Mouse (Mus musculus) MEL (cell line): ENCODE measurements around the gene Sv2a. TPM values are rescaled to one million over a fixed set of nuclear protein-coding genes. Genes with fewer than 3 reads are reported as not detected.

ENCODE experiments used
- DNase-seq: peaks from one replicate; pipeline ENCODE4 v3.0.0; 2011; ENCODE audit warnings: low read depth, low spot score
- H3K27ac ChIP-seq: 2 replicates; pipeline ENCODE4 v1.5.1; 2012; ENCODE audit warnings: low read depth, mild to moderate bottlenecking, control low read depth, low read length, moderate library complexity; ENCODE audit not compliant: control insufficient read depth
- H3K27me3 ChIP-seq, 2 experiments: fragments of 150-350 bp in 1 of 2; sonication (generic) in 1 of 2; 2 replicates each; pipeline ENCODE4 v1.6.1; 2012; ENCODE audit warnings: low read length in 2 of 2, mild to moderate bottlenecking in 2 of 2, improper control_type of control experiment in 1 of 2, moderate library complexity in 1 of 2; ENCODE audit not compliant: insufficient read depth in 2 of 2, control insufficient read depth in 1 of 2
- H3K36me3 ChIP-seq, 2 experiments: 2 replicates each; pipeline ENCODE4 v1.6.1; 2012 to 2014; ENCODE audit warnings: low read length in 2 of 2, improper control_type of control experiment in 1 of 2, inconsistent platforms in 1 of 2, mild to moderate bottlenecking in 1 of 2; ENCODE audit not compliant: insufficient read depth in 2 of 2, control insufficient read depth in 1 of 2
- H3K4me1 ChIP-seq, 2 experiments: fragments of 150-350 bp in 1 of 2; sonication (generic) in 1 of 2; 2 replicates each; pipeline ENCODE4 v1.6.1; 2012; ENCODE audit warnings: low read length in 2 of 2, improper control_type of control experiment in 1 of 2, mild to moderate bottlenecking in 1 of 2; ENCODE audit not compliant: insufficient read depth in 2 of 2, control insufficient read depth in 1 of 2
- H3K4me3 ChIP-seq, 2 experiments: fragments of 150-350 bp in 1 of 2; sonication (generic) in 1 of 2; 2 replicates each; pipeline ENCODE4 v1.5.1; 2012; ENCODE audit warnings: low read depth in 2 of 2, low read length in 2 of 2, mild to moderate bottlenecking in 2 of 2, moderate library complexity in 2 of 2, control low read depth in 1 of 2, improper control_type of control experiment in 1 of 2; ENCODE audit not compliant: control insufficient read depth in 1 of 2, insufficient read depth in 1 of 2
- H3K79me2 ChIP-seq: 2 replicates; pipeline ENCODE4 v1.6.1; 2012; ENCODE audit warnings: mild to moderate bottlenecking, low read length, moderate library complexity; ENCODE audit not compliant: control insufficient read depth, poor library complexity, insufficient read depth
- H3K9ac ChIP-seq: 2 replicates; pipeline ENCODE4 v1.6.1; 2012; ENCODE audit warnings: low read depth, mild to moderate bottlenecking, control low read depth, low read length, moderate library complexity; ENCODE audit not compliant: control insufficient read depth, poor library complexity, severe bottlenecking
- H3K9me3 ChIP-seq: fragments of 150-350 bp; sonication (generic); replicated peaks from 2 replicates; pipeline ENCODE4 v1.6.1; 2012; ENCODE audit warnings: mild to moderate bottlenecking, low read length, improper control_type of control experiment, moderate library complexity; ENCODE audit not compliant: insufficient read depth
- CTCF ChIP-seq, 3 experiments: IDR thresholded peaks in 2 of 3; conservative IDR thresholded peaks in 1 of 3; 2 replicates each; pipeline ENCODE4 v1.5.1; 2011 to 2012; ENCODE audit warnings: low read length in 3 of 3, low read depth in 2 of 3, mild to moderate bottlenecking in 2 of 3, improper control_type of control experiment in 1 of 3, inconsistent platforms in 1 of 3, mixed read lengths in 1 of 3, moderate library complexity in 1 of 3; ENCODE audit not compliant: control insufficient read depth in 1 of 3, insufficient read depth in 1 of 3, poor library complexity in 1 of 3, severe bottlenecking in 1 of 3
- ELF1 ChIP-seq: IDR thresholded peaks from 2 replicates; pipeline ENCODE4 v1.6.1; 2014; ENCODE audit warnings: low read depth, mild to moderate bottlenecking, inconsistent platforms, low read length, improper control_type of control experiment, moderate library complexity
- EP300 ChIP-seq, 2 experiments: IDR thresholded peaks; 2 replicates each; pipeline ENCODE4 v1.6.1; 2011; ENCODE audit warnings: improper control_type of control experiment in 2 of 2, low read length in 2 of 2, low read depth in 1 of 2, mild to moderate bottlenecking in 1 of 2
- MXI1 ChIP-seq: IDR thresholded peaks from 2 replicates; pipeline ENCODE4 v1.6.1; 2011; ENCODE audit warnings: mild to moderate bottlenecking, low read depth, low read length, improper control_type of control experiment
- MYC ChIP-seq: IDR thresholded peaks from 2 replicates; pipeline ENCODE4 v1.6.1; 2011; ENCODE audit warnings: low read depth, mild to moderate bottlenecking, low read length, improper control_type of control experiment, moderate library complexity
- TAL1 ChIP-seq: IDR thresholded peaks from 2 replicates; pipeline ENCODE4 v1.6.1; 2012; ENCODE audit warnings: mild to moderate bottlenecking, inconsistent platforms, low read length, moderate library complexity, mixed read lengths
- TBP ChIP-seq: IDR thresholded peaks from 2 replicates; pipeline ENCODE4 v1.8.0; 2011; ENCODE audit warnings: low read depth, low read length, improper control_type of control experiment
- UBTF ChIP-seq: IDR thresholded peaks from 2 replicates; pipeline ENCODE4 v1.6.1; 2012; ENCODE audit warnings: low read depth, mild to moderate bottlenecking, inconsistent platforms, low read length, improper control_type of control experiment, moderate library complexity, borderline replicate concordance; ENCODE audit not compliant: insufficient read depth
- ZKSCAN1 ChIP-seq: IDR thresholded peaks from 2 replicates; pipeline ENCODE4 v1.6.1; 2012; ENCODE audit warnings: low read depth, mild to moderate bottlenecking, inconsistent platforms, low read length, improper control_type of control experiment, moderate library complexity
- polyA plus RNA-seq, 2 experiments: library from polyadenylated mRNA; stranded (reverse) in 1 of 2; unstranded in 1 of 2; fragments of >175 nt in 1 of 2; fragments of >200 nt in 1 of 2; gene quantifications; 2 replicates each; pipeline versions ENCODE4 v1.2.1 to v1.2.4; 2012; ENCODE audit warnings: low replicate concordance in 2 of 2, low read depth in 1 of 2; ENCODE audit not compliant: insufficient read length in 2 of 2, insufficient read depth in 1 of 2, missing spikeins in 1 of 2
- total RNA-seq: library from RNA; depleted of rRNA; stranded (reverse); fragments of 300-350 nt; gene quantifications from 2 replicates; pipeline ENCODE4 v1.2.3, GENCODE M21; 2012

The Sv2a gene
- total and polyA plus RNA-seq, 3 experiments: 0.77 to 3.3 TPM; not detected in 1

GRCm38 (mm10) chr3:96221640-96222038, 40.7 kb downstream of the Sv2a start:
- H3K9ac ChIP-seq: peak overlapping the region; percentile 74
- peaks cover 0 to 51% of the 10 kb centered on the region in 2 experiments; a peak in 2 of 4 replicates for H3K36me3 ChIP-seq
- peak overlapping the region; percentile 58 to 70 for H3K4me3 ChIP-seq
- H3K9me3 ChIP-seq: no peaks in the 10 kb centered on the region
- H3K4me1 ChIP-seq: peaks cover 8 to 38% of the 10 kb centered on the region in 2 experiments
- no peaks in the 10 kb centered on the region for H3K27me3 ChIP-seq
- H3K27ac ChIP-seq: peak overlapping the region; percentile 88
- DNase-seq: peak; percentile 86
- peaks cover 18% of the 10 kb centered on the region; the same call in 1 of the 2 replicates for H3K79me2 ChIP-seq
- TF ChIP-seq UBTF (peak; percentile 13; the same call in 1 of the 2 replicates), TBP (peak; percentile 33; the same call in 1 of the 2 replicates), MYC (no peak)
- TF ChIP-seq, all 39 proteins: peak for 2

DNA sequence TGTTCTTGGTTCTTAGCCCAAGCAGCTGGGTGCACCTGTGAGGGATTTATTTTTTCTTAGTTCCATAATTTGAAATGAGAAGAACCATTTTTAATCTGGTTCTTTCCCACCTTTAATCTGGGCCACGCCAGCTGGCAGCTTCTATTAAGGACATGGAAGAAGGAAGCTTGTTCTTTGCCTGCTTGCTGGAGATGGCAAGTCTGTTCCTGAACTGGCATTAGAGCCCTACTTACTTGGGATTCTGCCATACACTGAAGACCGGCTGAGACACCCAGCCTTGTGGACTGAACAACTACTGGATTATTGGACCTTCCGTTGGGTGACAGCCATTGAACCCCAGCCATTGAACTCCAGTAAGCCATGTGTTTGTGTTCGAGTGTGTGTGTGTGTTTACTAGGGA, 41.8 kb downstream of the Sv2a start:
- peak; percentile 58 for DNase-seq
- H3K9me3 ChIP-seq: no peaks in the 10 kb centered on the region
- peaks cover 8 to 44% of the 10 kb centered on the region in 2 experiments for H3K4me1 ChIP-seq
- H3K36me3 ChIP-seq: peaks cover 0 to 55% of the 10 kb centered on the region in 2 experiments; a peak in 2 of 4 replicates
- peak overlapping the region; percentile 74 for H3K9ac ChIP-seq
- 0 out of 2 replicates have a peak overlapping the region, but pooled peaks have one; percentile 7 for H3K27ac ChIP-seq
- no peaks in the 10 kb centered on the region for H3K27me3 ChIP-seq
- no peak for TF ChIP-seq CTCF (IDR thresholded peaks at IDR 0.05 in 2 of 3, conservative IDR thresholded peaks at IDR 0.05 in 1 of 3; ENCODE audit: control insufficient read depth in 1 of 3, insufficient read depth in 1 of 3, low read depth in 2 of 3, low read length in 3 of 3, poor library complexity in 1 of 3, severe bottlenecking in 1 of 3)
- no peak for TF ChIP-seq EP300 (IDR thresholded peaks at IDR 0.05; ENCODE audit: low read depth in 1 of 2, low read length in 2 of 2)
- no peak for TF ChIP-seq ZKSCAN1
- peak; percentile 35; the same call in 1 of the 2 replicates for TF ChIP-seq TAL1
- H3K4me3 ChIP-seq: peak overlapping the region; percentile 22 to 58
- H3K79me2 ChIP-seq: peaks cover 18% of the 10 kb centered on the region; the same call in 1 of the 2 replicates

DNA sequence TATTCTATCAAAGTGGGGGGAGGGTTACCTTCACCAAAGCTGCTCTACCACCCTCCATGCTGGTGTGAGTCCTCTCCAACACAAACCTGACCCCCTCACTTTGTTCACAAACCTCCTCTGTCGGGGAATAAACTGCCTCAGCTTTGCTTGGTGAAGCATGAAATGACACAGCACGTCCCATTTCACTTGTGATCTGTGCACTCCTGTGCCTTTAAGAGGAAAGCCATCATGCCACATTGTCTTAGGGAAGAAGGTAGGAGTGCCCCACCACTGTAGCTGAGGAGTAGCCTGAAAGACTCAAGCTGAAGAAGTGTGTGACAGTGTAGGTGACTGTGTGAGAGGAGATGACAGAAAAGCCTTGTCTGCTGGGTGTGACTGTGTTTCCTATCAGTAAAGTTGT, 44.5 kb downstream of the Sv2a start:
- no peak for TF ChIP-seq MXI1
- TF ChIP-seq TBP: 0 out of 2 replicates have a peak, but pooled peaks have one; percentile 28
- TF ChIP-seq ELF1: no peak
- no peaks in the 10 kb centered on the region for H3K27me3 ChIP-seq
- no peaks in the 10 kb centered on the region for H3K9me3 ChIP-seq
- peaks cover 9% of the 10 kb centered on the region; the same call in 1 of the 2 replicates for H3K79me2 ChIP-seq
- DNase-seq: peak; percentile 69
- peaks cover 8 to 40% of the 10 kb centered on the region in 2 experiments for H3K4me1 ChIP-seq
- H3K27ac ChIP-seq: peak overlapping the region; percentile 8; the same call in 1 of the 2 replicates
- H3K9ac ChIP-seq: peak overlapping the region; percentile 1
- no peak overlapping the region for H3K4me3 ChIP-seq
- H3K36me3 ChIP-seq: peaks cover 0 to 45% of the 10 kb centered on the region in 2 experiments; a peak in 2 of 4 replicates
